Comparison of ENCODE assay signal across 8 mouse cellular contexts in the genomic region with DNA sequence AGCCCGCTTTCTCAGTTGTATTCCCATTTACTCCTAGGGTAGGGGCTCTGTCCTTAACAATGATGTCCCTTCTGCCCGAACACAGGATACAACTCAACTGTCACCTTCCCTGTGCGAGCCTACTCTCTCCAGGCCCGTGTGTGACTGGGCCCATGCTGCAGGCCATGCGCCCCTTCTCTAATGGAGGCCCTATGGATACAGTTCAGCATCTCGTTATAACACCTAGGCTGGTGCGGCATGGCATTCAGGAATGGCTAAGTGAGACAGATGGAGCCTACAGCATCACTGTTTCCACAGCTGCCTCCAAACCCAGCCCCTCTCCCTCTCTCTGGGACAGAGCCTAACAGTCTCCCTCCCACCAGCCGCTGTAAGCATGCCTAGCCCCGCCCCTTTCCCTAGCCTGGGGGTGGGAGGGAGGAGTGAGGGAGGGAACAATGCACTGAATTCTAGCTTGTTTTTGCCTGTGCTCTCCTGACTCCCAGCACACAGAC. TPM values are rescaled to one million over a fixed set of nuclear protein-coding genes. Genes with fewer than 3 reads are reported as not detected.
DNase-seq lines count a peak whose midpoint lies in the region; ATAC-seq and TF ChIP-seq lines count a peak whose summit lies in the region.

No protein-coding gene starts in this region.

- ATAC-seq in liver, embryonic 12.5 days, result peak; percentile 41; the same call in 1 of the 2 replicates

- no peak overlapping the region for H3K4me2 ChIP-seq in liver, embryonic 12.5 days

- WGBS in liver, embryonic 12.5 days (ENCODE audit: insufficient replicate concordance), result 61% methylated on average over 9 of the region's 9 CpGs
- WGBS in olfactory bulb, adult 2 months, result 41% methylated on average over 9 of the region's 9 CpGs

- DNase-seq in heart, adult 11 months, result peak; percentile 96
- no peak for DNase-seq in heart, adult 8-10 months (ENCODE audit: low spot score)
- peak; percentile 84 for DNase-seq in embryo, embryonic 10.5 days (ENCODE audit: low spot score)
- peak; percentile 39 to 45 for DNase-seq in heart, adult 9 months (ENCODE audit: low spot score in 2 of 2)
- peak; percentile 45 for DNase-seq in kidney, adult 11 months
- DNase-seq in cerebellum, adult 18-20 months, result no peak

- no peak for TF ChIP-seq CTCF in olfactory bulb, adult 2 months (IDR thresholded peaks at IDR 0.05; ENCODE audit: insufficient read depth, low read depth, low read length)

- H3K4me1 ChIP-seq in liver, embryonic 12.5 days, result 0 out of 2 replicates have a peak, but pooled peaks cover 8% of the 10 kb centered on the region
- H3K4me1 ChIP-seq in olfactory bulb, adult 2 months (ENCODE audit: control insufficient read depth, insufficient read depth, low read length), result peaks cover 17% of the 10 kb centered on the region

- H3K9ac ChIP-seq in liver, embryonic 12.5 days, result no peak overlapping the region

- H3K36me3 ChIP-seq in liver, embryonic 12.5 days, result peaks cover 49% of the 10 kb centered on the region

- no peak for TF ChIP-seq POLR2A in olfactory bulb, adult 2 months (IDR thresholded peaks at IDR 0.05; ENCODE audit: insufficient read depth, low read depth, low read length)

- peak overlapping the region; percentile 17; the same call in 1 of the 2 replicates for H3K27ac ChIP-seq in liver, embryonic 12.5 days
- peak overlapping the region; percentile 90 for H3K27ac ChIP-seq in olfactory bulb, adult 2 months (ENCODE audit: insufficient read depth, low read depth, low read length)

- no peaks in the 10 kb centered on the region for H3K9me3 ChIP-seq in liver, embryonic 12.5 days (replicated peaks)

- H3K27me3 ChIP-seq in liver, embryonic 12.5 days (replicated peaks), result no peaks in the 10 kb centered on the region

- H3K4me3 ChIP-seq in liver, embryonic 12.5 days, result no peak overlapping the region
- H3K4me3 ChIP-seq in olfactory bulb, adult 2 months (ENCODE audit: insufficient read depth, low read depth, low read length), result no peak overlapping the region

RNA-seq across cellular contexts. Expression of a gene that starts 12.0 kb away (rescaled TPM):
- 1 to 10 TPM; 4.6 to 7.6 (median 6.3) TPM for total RNA-seq in heart, adult 8-10 months (2022)
- 29.1 and 30.3 TPM in 2 replicates for polyA plus RNA-seq in liver, embryonic 12.5 days (2016; fragmentation: Nextera tagmentation; extraction: Ambion mirVana)
- not detected in 2 replicates for polyA plus RNA-seq in olfactory bulb, adult 2 months (2012; ENCODE audit: insufficient read depth, insufficient read length, low replicate concordance, missing spikeins)

RNA-seq across cellular contexts. Expression of a gene that starts 15.8 kb away (rescaled TPM):
- 10 to 100 TPM in 1 of 4 experiments, 1 to 10 TPM in 3; 5.1 to 11.7 (median 7.9) TPM for total RNA-seq in heart, adult 8-10 months (2022)
- polyA plus RNA-seq in liver, embryonic 12.5 days (2016; fragmentation: Nextera tagmentation; extraction: Ambion mirVana), result 1.6 and 2.4 TPM in 2 replicates
- not detected in 2 replicates for polyA plus RNA-seq in olfactory bulb, adult 2 months (2012; ENCODE audit: insufficient read depth, insufficient read length, low replicate concordance, missing spikeins)

RNA-seq across cellular contexts. Expression of a gene that starts 28.3 kb away (rescaled TPM):
- total RNA-seq in heart, adult 8-10 months (2022), result 1 to 10 TPM; 4.7 to 8.1 (median 6.2) TPM
- 0.23 and 0.58 TPM in 2 replicates for polyA plus RNA-seq in liver, embryonic 12.5 days (2016; fragmentation: Nextera tagmentation; extraction: Ambion mirVana)
- polyA plus RNA-seq in olfactory bulb, adult 2 months (2012; ENCODE audit: insufficient read depth, insufficient read length, low replicate concordance, missing spikeins), result not detected in 2 replicates

RNA-seq across cellular contexts. Expression of a gene that starts 58.5 kb away (rescaled TPM):
- total RNA-seq in heart, adult 8-10 months (2022), result 10 to 100 TPM; 35.3 to 41.0 (median 39.2) TPM
- polyA plus RNA-seq in liver, embryonic 12.5 days (2016; fragmentation: Nextera tagmentation; extraction: Ambion mirVana), result 123 and 124 TPM in 2 replicates
- not detected in 2 replicates for polyA plus RNA-seq in olfactory bulb, adult 2 months (2012; ENCODE audit: insufficient read depth, insufficient read length, low replicate concordance, missing spikeins)

Comparison
In these comparisons a context has a peak if more than half of its experiments do, and no peak if none do; other contexts are left out.
1. DNase-seq: peak in heart, adult 11 months (single experiment), embryo, embryonic 10.5 days (single experiment), heart, adult 9 months (2 of 2) and kidney, adult 11 months (single experiment); none in heart, adult 8-10 months (single experiment) and cerebellum, adult 18-20 months (0 of 2).
2. RNA of a gene that starts 12.0 kb away (polyA plus RNA-seq): 29.1 to 30.3 TPM in liver, embryonic 12.5 days; not detected in olfactory bulb, adult 2 months; every median in the first group is over 10 times any median in the second.